Mouse (Mus musculus) liver, embryonic 13.5 days (tissue): ENCODE data around the gene Slc22a13. TPM values are rescaled to one million over a fixed set of nuclear protein-coding genes. Genes with fewer than 3 reads are reported as not detected.
"Not testable (repeated sequence)": the region's sequence is repeated elsewhere in the genome, so short reads cannot be mapped to it uniquely, and the experiment has no call there.

Source experiments
- ATAC-seq: fragments of 200-750 bp; cut with Nextera tagmentation; 2 replicates; pipeline ENCODE4 v1.8.0; 2017; ENCODE audit warnings: low read depth, mild to moderate bottlenecking, moderate number of reproducible peaks, moderate library complexity
- DNase-seq: peaks from one replicate; pipeline ENCODE4 v3.0.0; 2022
- H3K27ac ChIP-seq: fragments of 300-500 bp; sonication (generic); 2 replicates; pipeline ENCODE4 v1.5.1; 2015; ENCODE audit warnings: moderate library complexity, mild to moderate bottlenecking, inconsistent platforms
- H3K27me3 ChIP-seq: fragments of 300-500 bp; sonication (generic); 2 replicates; pipeline ENCODE4 v1.6.1; 2015; ENCODE audit warnings: mild to moderate bottlenecking, inconsistent platforms
- H3K36me3 ChIP-seq: fragments of 300-500 bp; sonication (generic); 2 replicates; pipeline ENCODE4 v1.6.1; 2015; ENCODE audit warnings: mild to moderate bottlenecking, inconsistent platforms
- H3K4me1 ChIP-seq: fragments of 300-500 bp; sonication (generic); replicated peaks from 2 replicates; pipeline ENCODE4 v1.6.1; 2015; ENCODE audit warnings: inconsistent platforms
- H3K4me2 ChIP-seq: fragments of 300-500 bp; sonication (generic); 2 replicates; pipeline ENCODE4 v1.6.1; 2015; ENCODE audit warnings: inconsistent platforms, mild to moderate bottlenecking, moderate library complexity
- H3K4me3 ChIP-seq: fragments of 300-500 bp; sonication (generic); replicated peaks from 2 replicates; pipeline ENCODE4 v1.5.1; 2015; ENCODE audit warnings: mild to moderate bottlenecking, inconsistent platforms
- H3K9ac ChIP-seq: fragments of 300-500 bp; sonication (generic); 2 replicates; pipeline ENCODE4 v1.6.1; 2015; ENCODE audit warnings: mild to moderate bottlenecking, inconsistent platforms
- H3K9me3 ChIP-seq: fragments of 300-500 bp; sonication (generic); replicated peaks from 2 replicates; pipeline ENCODE4 v1.6.1; 2016; ENCODE audit warnings: inconsistent platforms
- WGBS: fragments of 180-500 bp; shearing (Covaris S2); methylation state at CpG from one replicate; pipeline ENCODE4 v1.1.7; 2015; ENCODE audit not compliant: insufficient replicate concordance; 5-methylcytosine and 5-hydroxymethylcytosine counted together
- polyA plus RNA-seq: library from polyadenylated mRNA; unstranded; fragments of >200 nt; fragmentation: Nextera tagmentation; extraction: Ambion mirVana; gene quantifications from 2 replicates; pipeline ENCODE4 v1.2.1, GENCODE M21; 2015

Slc22a13 gene
- polyA plus RNA-seq, 1 experiment from 2014 or later = not detected

GRCm38 (mm10) chr9:119231552-119231951, 22.7 kb upstream of the Slc22a13 start:
- Histone ChIP-seq H3K9me3 (no peaks in the 10 kb centered on the region), H3K36me3 (no peaks in the 10 kb centered on the region), H3K27me3 (no peaks in the 10 kb centered on the region), H3K27ac (no peak overlapping the region), H3K9ac (no peak overlapping the region), H3K4me1 (peaks cover 26% of the 10 kb centered on the region), H3K4me2 (peak overlapping the region; percentile 30), H3K4me3 (no peak overlapping the region)
- whole genome bisulfite sequencing = 63% methylated on average over 7 of the region's 7 CpGs
- no peak for DNase-seq
- ATAC-seq = peak; percentile 60; the same call in 1 of the 2 replicates

- no peak overlapping the region for H3K4me2 ChIP-seq
- 12% methylated on average over 2 of the region's 2 CpGs for WGBS
- no peak overlapping the region for H3K4me3 ChIP-seq
- H3K9me3 ChIP-seq = no peaks in the 10 kb centered on the region
- ATAC-seq (peak; percentile 58), DNase-seq (no peak)
- peaks cover 26% of the 10 kb centered on the region for H3K4me1 ChIP-seq
- no peaks in the 10 kb centered on the region for H3K36me3 ChIP-seq
- no peaks in the 10 kb centered on the region for H3K27me3 ChIP-seq
- H3K9ac ChIP-seq = no peak overlapping the region
- no peak overlapping the region for H3K27ac ChIP-seq
These were observed 21.9 kb upstream of the Slc22a13 start for GRCm38 (mm10) chr9:119230829-119231228.

- Histone ChIP-seq H3K27ac (no peak overlapping the region), H3K27me3 (no peaks in the 10 kb centered on the region), H3K4me3 (no peak overlapping the region), H3K4me1 (no peaks in the 10 kb centered on the region), H3K9ac (no peak overlapping the region), H3K9me3 (no peaks in the 10 kb centered on the region; the same call in 1 of the 2 replicates), H3K36me3 (peaks cover 9% of the 10 kb centered on the region; the same call in 1 of the 2 replicates), H3K4me2 (no peak overlapping the region)
- 67% methylated on average over 4 of the region's 4 CpGs for WGBS
- DNase-seq (no peak), ATAC-seq (no peak)
These were observed 11.4 kb upstream of the Slc22a13 start for GRCm38 (mm10) chr9:119220249-119220648.

GRCm38 (mm10) chr9:119219667-119220066, 10.8 kb upstream of the Slc22a13 start:
- Histone ChIP-seq H3K9me3 (no peaks in the 10 kb centered on the region; the same call in 1 of the 2 replicates), H3K4me2 (no peak overlapping the region), H3K4me3 (no peak overlapping the region), H3K27me3 (no peaks in the 10 kb centered on the region), H3K9ac (no peak overlapping the region), H3K4me1 (no peaks in the 10 kb centered on the region), H3K36me3 (peaks cover 6% of the 10 kb centered on the region; the same call in 1 of the 2 replicates), H3K27ac (no peak overlapping the region)
- DNase-seq = no peak
- ATAC-seq = no peak
- 45% methylated on average over 2 of the region's 2 CpGs for WGBS

- WGBS = 85% methylated on average over 2 of the region's 2 CpGs
These were observed 6.4 kb upstream of the Slc22a13 start for GRCm38 (mm10) chr9:119215341-119215740.

GRCm38 (mm10) chr9:119214601-119215000, 5.7 kb upstream of the Slc22a13 start:
- Histone ChIP-seq H3K36me3 (0 out of 2 replicates have a peak, but pooled peaks cover 2% of the 10 kb centered on the region), H3K4me3 (no peak overlapping the region), H3K27ac (no peak overlapping the region), H3K27me3 (no peaks in the 10 kb centered on the region), H3K9ac (no peak overlapping the region), H3K9me3 (no peaks in the 10 kb centered on the region; the same call in 1 of the 2 replicates), H3K4me1 (no peaks in the 10 kb centered on the region), H3K4me2 (no peak overlapping the region)
- DNase-seq (no peak), ATAC-seq (no peak)
- 73% methylated on average over 6 of the region's 6 CpGs for WGBS

More at GRCm38 (mm10) chr9:119215341-119215740, 6.4 kb upstream of the Slc22a13 start:
- H3K9me3 ChIP-seq, H3K27ac ChIP-seq, DNase-seq, ATAC-seq, H3K36me3 ChIP-seq, H3K4me1 ChIP-seq, H3K9ac ChIP-seq, H3K27me3 ChIP-seq, H3K4me3 ChIP-seq, H3K4me2 ChIP-seq: not testable (repeated sequence)

- 61% methylated on average over 8 of the region's 8 CpGs for WGBS
- no peak overlapping the region for H3K27ac ChIP-seq
- no peaks in the 10 kb centered on the region for H3K27me3 ChIP-seq
- H3K4me1 ChIP-seq = no peaks in the 10 kb centered on the region
- DNase-seq (no peak), ATAC-seq (no peak)
- H3K4me3 ChIP-seq = no peak overlapping the region
- H3K4me2 ChIP-seq = no peak overlapping the region
- H3K9me3 ChIP-seq = no peaks in the 10 kb centered on the region; the same call in 1 of the 2 replicates
- H3K36me3 ChIP-seq = 0 out of 2 replicates have a peak, but pooled peaks cover 2% of the 10 kb centered on the region
- H3K9ac ChIP-seq = no peak overlapping the region
These were observed 4.1 kb upstream of the Slc22a13 start for GRCm38 (mm10) chr9:119212996-119213395.

- WGBS = 54% methylated on average over 4 of the region's 4 CpGs
- no peaks in the 10 kb centered on the region; the same call in 1 of the 2 replicates for H3K9me3 ChIP-seq
- H3K36me3 ChIP-seq = no peaks in the 10 kb centered on the region
- H3K9ac ChIP-seq = no peak overlapping the region
- H3K27me3 ChIP-seq = no peaks in the 10 kb centered on the region
- no peak for DNase-seq
- H3K4me2 ChIP-seq = no peak overlapping the region
- H3K27ac ChIP-seq = no peak overlapping the region
- H3K4me3 ChIP-seq = no peak overlapping the region
- H3K4me1 ChIP-seq = no peaks in the 10 kb centered on the region
- ATAC-seq = no peak
These were observed 1.8 kb downstream of the Slc22a13 start for GRCm38 (mm10) chr9:119207113-119207512.

GRCm38 (mm10) chr9:119206666-119207065, 2.2 kb downstream of the Slc22a13 start:
- H3K4me3 ChIP-seq = no peak overlapping the region
- no peaks in the 10 kb centered on the region for H3K27me3 ChIP-seq
- no peak overlapping the region for H3K27ac ChIP-seq
- no peaks in the 10 kb centered on the region for H3K4me1 ChIP-seq
- no peaks in the 10 kb centered on the region for H3K36me3 ChIP-seq
- no peak for DNase-seq
- ATAC-seq = no peak
- no peaks in the 10 kb centered on the region; the same call in 1 of the 2 replicates for H3K9me3 ChIP-seq
- H3K4me2 ChIP-seq = no peak overlapping the region
- 59% methylated on average over 2 of the region's 2 CpGs for WGBS
- no peak overlapping the region for H3K9ac ChIP-seq

- 70% methylated on average over 5 of the region's 5 CpGs for WGBS
- Histone ChIP-seq H3K9ac (no peak overlapping the region), H3K27ac (no peak overlapping the region), H3K4me2 (no peak overlapping the region), H3K27me3 (no peaks in the 10 kb centered on the region), H3K4me1 (no peaks in the 10 kb centered on the region), H3K9me3 (no peaks in the 10 kb centered on the region; the same call in 1 of the 2 replicates), H3K36me3 (no peaks in the 10 kb centered on the region), H3K4me3 (no peak overlapping the region)
- DNase-seq (no peak), ATAC-seq (no peak)
These were observed 3.1 kb downstream of the Slc22a13 start for GRCm38 (mm10) chr9:119205756-119206155.

GRCm38 (mm10) chr9:119203617-119204016, 5.3 kb downstream of the Slc22a13 start:
- Histone ChIP-seq H3K27ac (no peak overlapping the region), H3K4me3 (no peak overlapping the region), H3K9ac (no peak overlapping the region), H3K27me3 (no peaks in the 10 kb centered on the region), H3K4me1 (no peaks in the 10 kb centered on the region), H3K4me2 (no peak overlapping the region), H3K36me3 (no peaks in the 10 kb centered on the region), H3K9me3 (no peaks in the 10 kb centered on the region; the same call in 1 of the 2 replicates)
- no peak for DNase-seq
- no peak for ATAC-seq
- WGBS = 75% methylated on average over 9 of the region's 9 CpGs

- Histone ChIP-seq H3K4me1 (no peaks in the 10 kb centered on the region), H3K9me3 (no peaks in the 10 kb centered on the region; the same call in 1 of the 2 replicates), H3K4me2 (no peak overlapping the region), H3K36me3 (no peaks in the 10 kb centered on the region), H3K4me3 (no peak overlapping the region), H3K9ac (no peak overlapping the region), H3K27me3 (no peaks in the 10 kb centered on the region), H3K27ac (no peak overlapping the region)
- no peak for DNase-seq
- 63% methylated on average over 5 of the region's 5 CpGs for WGBS
- no peak for ATAC-seq
These were observed 7.2 kb downstream of the Slc22a13 start for GRCm38 (mm10) chr9:119201653-119202052.
